Mouse (Mus musculus): ENCODE results near the gene Pgk2.
"Not testable (repeated sequence)": the region's sequence is repeated elsewhere in the genome, so short reads cannot be mapped to it uniquely, and the experiment has no call there.

Pgk2 gene

DNA sequence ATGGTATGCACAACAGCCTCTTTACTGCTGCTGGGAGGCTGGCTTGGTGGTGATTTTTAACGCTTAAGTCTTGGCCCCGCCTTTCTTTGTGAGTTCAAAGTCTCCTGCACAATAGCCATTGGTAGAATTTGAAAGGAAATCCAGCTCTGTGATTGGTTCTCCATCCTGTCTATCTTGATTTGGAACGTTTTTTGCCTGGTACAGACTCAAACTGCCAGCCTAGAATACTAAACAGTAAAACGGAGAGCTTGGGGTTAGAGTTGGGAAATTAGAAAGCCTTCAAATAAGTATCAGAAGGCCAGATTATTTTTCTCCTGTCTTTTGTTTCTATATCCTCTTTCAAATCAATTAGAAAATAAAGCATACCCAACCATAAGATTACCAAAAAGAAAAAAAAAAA is at the start of gene Pgk2:
Gene Pgk2, minus strand, starts transcription at position 101 of the 400 bp plus-strand sequence.
- no peak for DNase-seq (ENCODE audit: low read depth)

DNA sequence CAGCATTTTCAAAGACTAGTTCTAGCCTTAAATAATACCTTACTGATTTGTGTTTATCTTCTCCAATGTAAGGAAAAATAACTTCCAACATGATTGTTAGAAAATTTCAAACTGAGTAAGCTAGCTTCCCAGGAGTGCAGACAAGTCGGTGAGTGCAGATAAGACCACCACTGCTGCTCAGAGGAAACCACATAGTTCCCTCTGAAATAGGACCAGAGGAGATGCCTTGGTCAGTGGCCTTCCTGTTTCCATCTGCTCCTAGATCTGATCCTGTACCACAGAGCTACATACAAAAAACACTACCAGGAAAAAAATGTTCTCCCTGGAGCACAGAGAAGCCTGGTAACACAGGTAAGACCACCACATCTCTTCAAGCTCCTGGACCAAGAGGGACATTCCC is 44.0 kb upstream of the Pgk2 start:
- peak; percentile 8 for DNase-seq (ENCODE audit: low read depth)

DNA sequence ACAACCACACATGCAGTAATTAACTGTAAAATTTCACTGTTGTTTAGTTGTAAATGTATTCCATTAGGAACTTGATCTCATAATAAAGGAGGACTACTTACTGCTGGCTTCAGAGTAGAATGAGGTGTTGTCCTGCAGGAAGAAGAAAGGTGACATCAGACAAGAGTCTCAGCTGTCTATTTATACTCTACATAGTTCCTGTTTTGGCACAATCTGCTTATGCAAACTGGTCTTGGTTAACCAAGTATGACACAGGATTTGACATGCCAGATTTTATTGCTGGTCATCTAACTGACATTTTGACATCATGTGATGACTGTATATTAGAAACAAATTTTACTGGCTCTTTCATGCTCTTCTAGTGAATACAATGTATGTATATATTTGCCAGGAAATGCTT is 33.7 kb upstream of the Pgk2 start, which contains the start of gene Crisp3:
Gene Crisp3, minus strand, starts transcription at position 154 of the 400 bp plus-strand sequence.
- peak; percentile 21 for DNase-seq (ENCODE audit: low read depth)

DNA sequence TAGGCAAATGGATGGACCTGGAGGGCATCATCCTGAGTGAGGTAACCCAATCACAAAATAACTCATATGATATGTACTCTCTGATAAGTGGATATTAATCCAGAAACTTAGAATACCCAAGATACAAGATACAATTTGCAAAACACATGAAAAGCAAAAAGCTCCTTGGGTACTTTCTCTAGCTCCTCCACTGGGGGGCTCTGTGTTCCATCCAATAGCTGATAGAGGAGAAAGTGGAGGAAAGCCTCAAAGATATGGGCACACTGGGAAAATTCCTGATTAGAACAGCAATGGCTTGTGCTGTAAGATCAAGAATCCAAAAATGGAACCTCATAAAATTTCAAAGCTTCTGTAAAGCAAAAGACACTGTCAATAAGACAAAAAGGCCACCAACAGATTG is 6.6 kb downstream of the Pgk2 start:
- not testable (repeated sequence) for DNase-seq (ENCODE audit: low read depth)

DNA sequence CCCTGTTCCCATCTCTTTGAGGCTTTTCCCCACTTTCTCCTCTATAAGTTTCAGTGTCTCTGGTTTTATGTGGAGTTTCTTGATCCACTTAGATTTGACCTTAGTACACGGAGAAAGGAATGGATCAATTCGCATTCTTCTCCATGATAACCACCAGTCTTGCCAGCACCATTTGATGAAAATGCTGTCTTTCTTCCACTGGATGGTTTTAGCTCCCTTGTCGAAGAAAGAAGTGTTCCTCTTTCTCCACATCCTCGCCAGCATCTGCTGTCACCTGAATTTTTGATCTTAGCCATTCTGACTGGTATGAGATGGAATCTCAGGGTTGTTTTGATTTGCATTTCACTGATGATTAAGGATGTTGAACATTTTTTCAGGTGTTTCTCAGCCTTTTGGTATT is 18.2 kb downstream of the Pgk2 start:
- not testable (repeated sequence) for DNase-seq (ENCODE audit: low read depth)

DNA sequence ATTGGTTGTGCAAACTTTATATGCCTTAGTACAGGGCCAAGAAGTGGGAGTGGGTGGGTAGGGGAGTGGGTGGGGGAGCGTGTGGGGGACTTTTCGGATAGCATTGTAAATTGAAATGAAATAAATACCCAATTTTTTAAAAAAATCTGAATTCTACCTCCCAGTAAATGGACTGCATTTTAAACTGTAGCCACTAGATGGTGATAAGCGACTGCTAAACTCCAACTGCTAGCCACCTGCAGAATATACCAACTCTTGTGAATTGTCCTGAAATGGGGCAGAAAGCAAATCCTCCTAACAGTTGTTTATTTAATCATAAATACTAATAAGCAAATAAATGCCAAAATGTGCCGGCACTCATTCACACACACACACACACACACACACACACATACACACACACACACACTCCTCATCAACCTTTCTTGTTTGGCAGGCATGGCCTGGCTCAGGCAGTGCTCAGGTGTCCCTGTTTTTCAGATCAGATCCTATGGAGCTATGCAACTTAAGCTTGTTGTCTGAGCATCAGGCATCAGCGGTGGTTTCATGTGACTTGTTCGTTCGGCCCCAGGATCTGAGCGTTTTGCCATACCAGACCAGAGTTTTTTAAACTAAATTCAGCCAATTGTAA is 50.6 kb downstream of the Pgk2 start:
- DNase-seq (ENCODE audit: low read depth) = not testable (repeated sequence)
